Mouse (Mus musculus): ENCODE measurements around the gene Gm49395. TPM values are rescaled to one million over a fixed set of nuclear protein-coding genes. Genes with fewer than 3 reads are reported as not detected.

The Gm49395 gene
- polyA plus RNA-seq, 1 experiment from 2014 or later, result 4.9 TPM

- no peaks in the 10 kb centered on the region for H3K9me3 ChIP-seq (replicated peaks; ENCODE audit: control insufficient read depth, low read length)
- WGBS, result 87% methylated on average over 4 of the region's 4 CpGs
- no peak for ATAC-seq (ENCODE audit: insufficient read depth, low FRiP score)
- no peaks in the 10 kb centered on the region for H3K4me1 ChIP-seq (ENCODE audit: control insufficient read depth, insufficient read depth, low read length)
- H3K4me3 ChIP-seq (replicated peaks; ENCODE audit: low read length), result no peak overlapping the region
- no peaks in the 10 kb centered on the region for H3K27me3 ChIP-seq (ENCODE audit: control insufficient read depth, insufficient read depth, low read length)
- no peak overlapping the region for H3K4me2 ChIP-seq (ENCODE audit: low read depth, low read length)
- H3K36me3 ChIP-seq (ENCODE audit: control insufficient read depth, insufficient read depth, low read length), result 0 out of 2 replicates have a peak, but pooled peaks cover 4% of the 10 kb centered on the region
- H3K9ac ChIP-seq (ENCODE audit: low read length), result no peak overlapping the region
- no peak overlapping the region for H3K27ac ChIP-seq (ENCODE audit: low read length)
Measured at GRCm38 (mm10) chr13:114999582-114999981, 102.1 kb downstream of the Gm49395 start.

GRCm38 (mm10) chr13:114998100-114998499 is 103.6 kb downstream of the Gm49395 start:
- no peaks in the 10 kb centered on the region for H3K27me3 ChIP-seq (ENCODE audit: control insufficient read depth, insufficient read depth, low read length)
- no peaks in the 10 kb centered on the region for H3K4me1 ChIP-seq (ENCODE audit: control insufficient read depth, insufficient read depth, low read length)
- 0 out of 2 replicates have a peak, but pooled peaks cover 4% of the 10 kb centered on the region for H3K36me3 ChIP-seq (ENCODE audit: control insufficient read depth, insufficient read depth, low read length)
- no peak overlapping the region for H3K4me3 ChIP-seq (replicated peaks; ENCODE audit: low read length)
- WGBS, result 91% methylated on average over 10 of the region's 10 CpGs
- H3K9ac ChIP-seq (ENCODE audit: low read length), result no peak overlapping the region
- no peak for ATAC-seq (ENCODE audit: insufficient read depth, low FRiP score)
- no peak overlapping the region for H3K27ac ChIP-seq (ENCODE audit: low read length)
- H3K9me3 ChIP-seq (replicated peaks; ENCODE audit: control insufficient read depth, low read length), result no peaks in the 10 kb centered on the region
- no peak overlapping the region for H3K4me2 ChIP-seq (ENCODE audit: low read depth, low read length)

- H3K36me3 ChIP-seq (ENCODE audit: control insufficient read depth, insufficient read depth, low read length), result peaks cover 4% of the 10 kb centered on the region; the same call in 1 of the 2 replicates
- no peak overlapping the region for H3K27ac ChIP-seq (ENCODE audit: low read length)
- no peak overlapping the region for H3K4me2 ChIP-seq (ENCODE audit: low read depth, low read length)
- H3K4me1 ChIP-seq (ENCODE audit: control insufficient read depth, insufficient read depth, low read length), result no peaks in the 10 kb centered on the region
- 57% methylated on average over 14 of the region's 14 CpGs for WGBS
- H3K9me3 ChIP-seq (replicated peaks; ENCODE audit: control insufficient read depth, low read length), result no peaks in the 10 kb centered on the region
- no peak overlapping the region for H3K4me3 ChIP-seq (replicated peaks; ENCODE audit: low read length)
- no peak overlapping the region for H3K9ac ChIP-seq (ENCODE audit: low read length)
- no peak for ATAC-seq (ENCODE audit: insufficient read depth, low FRiP score)
- no peaks in the 10 kb centered on the region for H3K27me3 ChIP-seq (ENCODE audit: control insufficient read depth, insufficient read depth, low read length)
Measured at GRCm38 (mm10) chr13:114992260-114993014, 109.3 kb downstream of the Gm49395 start.

- H3K27me3 ChIP-seq (ENCODE audit: control insufficient read depth, insufficient read depth, low read length), result no peaks in the 10 kb centered on the region
- H3K4me2 ChIP-seq (ENCODE audit: low read depth, low read length), result no peak overlapping the region
- H3K9me3 ChIP-seq (replicated peaks; ENCODE audit: control insufficient read depth, low read length), result no peaks in the 10 kb centered on the region
- 65% methylated on average over 6 of the region's 6 CpGs for WGBS
- H3K27ac ChIP-seq (ENCODE audit: low read length), result no peak overlapping the region
- no peaks in the 10 kb centered on the region for H3K4me1 ChIP-seq (ENCODE audit: control insufficient read depth, insufficient read depth, low read length)
- peaks cover 4% of the 10 kb centered on the region; the same call in 1 of the 2 replicates for H3K36me3 ChIP-seq (ENCODE audit: control insufficient read depth, insufficient read depth, low read length)
- ATAC-seq (ENCODE audit: insufficient read depth, low FRiP score), result no peak
- H3K9ac ChIP-seq (ENCODE audit: low read length), result no peak overlapping the region
- no peak overlapping the region for H3K4me3 ChIP-seq (replicated peaks; ENCODE audit: low read length)
Measured at GRCm38 (mm10) chr13:114987668-114988067, 114.1 kb downstream of the Gm49395 start.

- Histone ChIP-seq H3K36me3 (ENCODE audit: control insufficient read depth, insufficient read depth, low read length) (peaks cover 3% of the 10 kb centered on the region; the same call in 1 of the 2 replicates), H3K27me3 (ENCODE audit: control insufficient read depth, insufficient read depth, low read length) (no peaks in the 10 kb centered on the region), H3K4me2 (ENCODE audit: low read depth, low read length) (no peak overlapping the region), H3K9ac (ENCODE audit: low read length) (no peak overlapping the region), H3K9me3 (replicated peaks; ENCODE audit: control insufficient read depth, low read length) (no peaks in the 10 kb centered on the region), H3K27ac (ENCODE audit: low read length) (no peak overlapping the region), H3K4me3 (replicated peaks; ENCODE audit: low read length) (no peak overlapping the region), H3K4me1 (ENCODE audit: control insufficient read depth, insufficient read depth, low read length) (no peaks in the 10 kb centered on the region)
- no peak for ATAC-seq (ENCODE audit: insufficient read depth, low FRiP score)
- WGBS, result 61% methylated on average over 2 of the region's 2 CpGs
Measured at GRCm38 (mm10) chr13:114987161-114987560, 114.6 kb downstream of the Gm49395 start.

Other genes starting within 250 kb of the Gm49395 start
- gene Itga2, start 169.8 kb downstream of the Gm49395 start, polyA plus RNA-seq (2015; fragmentation: Nextera tagmentation; extraction: Ambion mirVana), result 6.7 TPM in 2 replicates
- gene Pelo, start 11.7 kb downstream of the Gm49395 start, polyA plus RNA-seq (2015; fragmentation: Nextera tagmentation; extraction: Ambion mirVana), result 3.4 and 3.7 TPM in 2 replicates
- 29.3 and 29.6 TPM in 2 replicates for gene Itga1, start within 50 bp of the Gm49395 start, polyA plus RNA-seq (2015; fragmentation: Nextera tagmentation; extraction: Ambion mirVana)

All from stomach, embryonic 16.5 days (tissue).